Mouse (Mus musculus) ovary, adult 18-20 months (tissue): Measurements from ENCODE around the gene Grip1.

ENCODE experiments used
- DNase-seq: peaks from one replicate; pipeline ENCODE4 v3.0.0; 2022; ENCODE audit warnings: low spot score, mixed read lengths

Gene Grip1

DNA sequence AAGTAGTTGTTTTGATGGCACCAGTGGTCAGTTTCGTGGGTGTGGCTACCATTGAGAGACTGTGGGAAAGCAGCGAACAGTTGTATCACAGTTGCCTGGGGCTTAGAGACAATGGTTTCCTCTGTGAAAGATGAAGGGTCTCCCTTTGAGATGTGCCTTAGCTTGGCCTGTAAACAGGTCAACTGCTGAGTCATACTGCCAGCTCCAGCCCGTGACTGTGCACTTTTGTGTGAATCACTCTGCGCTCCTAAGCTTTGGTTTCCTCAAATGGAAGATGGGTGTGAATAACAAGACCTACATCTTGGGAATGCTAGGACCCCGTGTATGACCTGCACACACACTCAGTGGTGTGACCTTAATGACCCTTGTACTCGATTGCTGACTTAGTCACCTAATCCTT, 303.6 kb downstream of the Grip1 start:
- no peak for DNase-seq

GRCm38 (mm10) chr10:119761451-119762367, 308.1 kb downstream of the Grip1 start:
- no peak for DNase-seq

GRCm38 (mm10) chr10:119778871-119779270, 325.2 kb downstream of the Grip1 start:
- no peak for DNase-seq

DNA sequence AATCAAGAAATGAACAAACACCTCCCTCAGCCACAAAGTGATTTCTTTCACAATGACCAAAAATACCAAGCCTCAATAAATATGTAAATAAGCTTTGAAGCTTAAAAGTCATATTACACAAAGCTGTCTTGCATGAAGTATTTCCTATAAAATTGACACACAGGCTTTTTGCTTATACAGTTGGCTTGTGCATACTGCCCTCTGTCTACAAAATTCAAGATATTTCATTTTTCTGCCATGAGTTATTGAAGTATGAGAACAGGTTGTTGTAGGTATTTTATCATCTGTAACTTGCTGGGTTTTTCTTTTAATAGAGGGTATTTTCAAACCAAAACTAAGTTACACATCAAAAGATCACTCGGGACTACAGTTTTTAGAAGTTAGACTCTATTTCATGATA, 326.0 kb downstream of the Grip1 start:
- no peak for DNase-seq

DNA sequence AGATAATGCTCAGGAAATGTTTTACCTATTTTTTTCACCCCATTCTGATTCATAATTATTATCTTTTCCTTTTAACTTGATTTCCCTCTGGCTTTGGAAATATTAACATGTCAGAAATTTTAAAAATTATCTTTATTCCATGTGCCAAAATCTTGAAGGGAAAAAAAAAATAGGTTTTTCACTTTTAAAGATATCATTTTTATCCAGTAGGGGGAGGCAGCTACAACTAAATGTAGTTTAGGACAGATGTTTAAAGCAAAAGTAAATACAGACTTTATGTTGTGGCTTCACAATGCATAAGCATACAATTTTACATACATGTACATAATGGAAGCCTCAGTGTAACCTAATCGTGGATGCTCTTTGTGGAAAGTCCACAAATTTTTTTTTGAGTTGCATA, 336.9 kb downstream of the Grip1 start:
- DNase-seq = no peak

GRCm38 (mm10) chr10:119802421-119802820, 348.8 kb downstream of the Grip1 start:
- DNase-seq = no peak

GRCm38 (mm10) chr10:119803633-119804422, 350.2 kb downstream of the Grip1 start:
- DNase-seq = no peak

DNA sequence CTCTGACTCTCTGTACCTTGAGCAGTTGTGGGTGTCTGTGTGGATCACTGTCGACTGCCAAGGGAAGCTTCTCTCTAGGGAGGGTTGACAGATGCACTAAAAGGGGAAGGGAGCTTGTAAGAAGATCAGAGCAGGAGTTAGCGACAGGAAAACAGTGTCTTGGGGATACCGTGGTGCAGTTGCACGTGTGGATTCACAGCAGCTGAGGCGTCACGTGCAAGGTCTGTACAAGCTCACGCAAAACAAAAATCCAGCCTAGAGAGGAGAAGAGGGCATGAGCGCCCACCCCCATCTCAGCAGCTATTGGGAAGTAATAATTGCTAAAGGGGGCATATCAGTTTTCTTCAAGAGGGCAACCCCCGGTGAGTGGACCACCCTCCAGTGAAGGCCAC, 350.8 kb downstream of the Grip1 start:
- DNase-seq = no peak

DNA sequence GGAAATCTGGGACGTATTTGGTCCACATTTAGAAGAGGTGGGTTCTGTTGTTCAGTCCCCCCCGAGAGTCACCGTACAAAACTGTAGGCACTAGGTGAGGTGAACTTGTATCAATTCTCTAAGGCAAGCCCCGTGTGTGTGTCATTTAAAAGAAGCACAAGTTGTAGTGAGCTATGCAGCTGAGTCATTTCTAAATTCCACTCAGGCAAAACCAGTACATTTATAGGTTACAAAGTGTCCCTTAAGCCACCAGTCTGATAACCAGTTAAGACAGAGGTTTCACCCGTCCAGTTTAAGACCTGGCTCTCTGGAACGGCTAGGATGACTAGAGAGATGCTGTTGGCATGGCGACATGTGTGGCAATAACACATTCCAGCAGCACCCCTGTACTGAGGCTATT, 351.5 kb downstream of the Grip1 start:
- no peak for DNase-seq

- no peak for DNase-seq
Measured at GRCm38 (mm10) chr10:119806151-119806550, 352.5 kb downstream of the Grip1 start.

GRCm38 (mm10) chr10:119808384-119808783, 354.8 kb downstream of the Grip1 start:
- no peak for DNase-seq

DNA sequence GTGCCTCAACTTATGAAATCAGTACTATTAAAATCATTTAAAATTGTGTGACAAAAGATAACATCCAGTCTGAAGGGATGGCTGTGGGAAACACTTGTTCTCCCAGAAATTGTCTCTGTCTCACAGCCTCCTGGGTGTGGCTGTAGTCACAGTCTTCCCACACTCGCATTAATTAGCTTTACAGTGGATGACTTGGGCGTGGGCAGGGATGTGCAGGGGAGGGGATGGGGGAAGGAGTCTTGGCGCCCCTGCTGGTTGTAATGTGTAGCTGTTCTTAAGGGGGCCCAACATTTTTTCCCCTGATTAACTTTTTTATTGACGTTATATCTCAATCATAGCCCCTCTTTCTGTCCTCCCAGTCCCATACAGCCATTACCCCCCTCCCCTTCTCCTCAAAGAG, 360.5 kb downstream of the Grip1 start:
- no peak for DNase-seq

GRCm38 (mm10) chr10:119816001-119816400, 362.4 kb downstream of the Grip1 start:
- DNase-seq = no peak

GRCm38 (mm10) chr10:119818381-119818780, 364.8 kb downstream of the Grip1 start:
- no peak for DNase-seq

- DNase-seq = no peak
Measured at GRCm38 (mm10) chr10:119819102-119819681, 365.6 kb downstream of the Grip1 start.

- no peak for DNase-seq
Measured at GRCm38 (mm10) chr10:119819740-119820139, 366.1 kb downstream of the Grip1 start.

GRCm38 (mm10) chr10:119820428-119820827, 366.8 kb downstream of the Grip1 start:
- DNase-seq = no peak

DNA sequence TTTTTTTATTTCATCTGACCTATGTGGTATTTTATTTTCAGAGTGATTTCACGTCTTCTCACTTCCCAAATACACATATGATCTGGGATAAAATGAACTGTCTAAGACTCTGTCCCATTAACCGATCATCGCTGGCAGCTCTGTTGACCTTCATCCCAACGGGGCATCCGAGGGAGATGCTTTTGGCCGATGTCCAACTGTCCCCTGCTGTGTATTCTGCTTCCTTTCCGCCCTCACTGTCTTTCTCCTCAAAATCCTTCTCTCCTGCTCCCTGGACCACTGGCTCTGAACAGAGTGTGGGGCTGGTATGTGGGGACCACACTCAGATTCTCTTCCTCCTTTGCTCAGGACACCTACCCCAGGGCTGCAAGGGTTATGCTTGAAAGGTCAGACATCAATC, 370.1 kb downstream of the Grip1 start:
- DNase-seq = no peak

- DNase-seq = no peak
Measured at GRCm38 (mm10) chr10:119824521-119824920, 370.9 kb downstream of the Grip1 start.

GRCm38 (mm10) chr10:119830388-119830956, 376.8 kb downstream of the Grip1 start:
- DNase-seq = peak; percentile 35

DNA sequence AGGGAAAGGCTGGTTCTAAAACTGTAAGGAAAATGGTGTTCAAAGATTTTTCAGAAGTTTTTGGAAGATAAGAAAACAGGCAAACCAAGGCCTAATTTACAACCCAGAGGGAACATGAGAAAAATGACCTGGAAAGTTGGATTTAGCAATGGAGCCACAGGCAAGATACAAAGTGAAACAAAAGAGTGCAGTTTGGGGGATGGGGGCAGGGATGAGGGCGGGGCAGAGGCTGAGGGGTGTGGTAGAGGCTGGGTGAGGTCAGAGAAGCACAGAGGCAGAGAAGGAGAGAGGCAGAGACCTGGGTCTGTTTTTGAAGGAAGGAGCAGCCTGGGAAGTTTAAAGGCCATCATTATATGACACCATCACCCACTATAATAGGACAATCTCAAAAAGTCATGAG, 377.5 kb downstream of the Grip1 start:
- no peak for DNase-seq

DNA sequence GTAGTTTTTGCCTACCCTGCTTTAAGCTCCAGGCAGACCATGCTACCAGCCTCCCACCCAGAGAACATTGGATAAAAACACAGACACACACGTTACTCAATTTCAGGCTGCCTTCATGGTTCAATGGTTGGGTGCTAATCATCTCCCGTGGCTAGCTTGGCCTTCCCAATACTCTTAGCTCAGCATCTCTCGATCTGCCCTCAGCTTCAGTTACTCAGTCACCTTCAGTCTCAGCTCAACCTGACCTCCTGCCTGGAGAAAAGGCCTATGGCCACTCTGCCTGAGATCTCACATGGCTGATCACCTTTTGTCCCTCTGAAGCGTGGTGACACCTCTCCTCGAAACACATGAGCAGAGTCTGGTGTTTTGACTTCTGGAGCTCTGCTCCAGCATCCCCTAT, 379.7 kb downstream of the Grip1 start:
- DNase-seq = no peak
